In the genomic region with DNA sequence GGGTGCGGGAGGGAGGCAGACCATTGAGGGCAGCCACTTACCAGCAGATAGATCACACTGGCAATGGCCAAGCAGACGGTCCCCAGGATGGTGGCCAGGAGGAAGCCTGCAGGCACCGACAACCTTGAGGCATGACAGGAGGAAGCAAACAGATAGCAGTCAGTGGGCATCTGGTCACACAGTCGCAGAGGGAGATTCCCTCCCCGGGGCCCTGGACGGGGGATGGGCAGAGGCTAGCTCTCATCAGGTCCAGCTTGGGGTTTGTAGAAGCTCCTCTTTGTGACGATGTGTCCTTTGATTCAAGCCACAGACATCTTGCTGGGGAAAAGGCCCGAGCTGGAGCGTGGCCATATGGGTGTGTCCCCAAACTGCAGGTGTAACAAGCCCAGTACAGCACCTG, we compare ENCODE assay signal across 27 mouse cellular contexts. TPM values are rescaled to one million over a fixed set of nuclear protein-coding genes. Genes with fewer than 3 reads are reported as not detected.
DNase-seq lines count a peak whose midpoint lies in the region; ATAC-seq and TF ChIP-seq lines count a peak whose summit lies in the region.
"Had no signal": no experiment of that assay in that cellular context is flagged by ENCODE, and none has a peak within 500 bp of the region (broad histone marks: within the 10 kb centered on the region; RNA-seq: fewer than 3 reads in every experiment).

No protein-coding gene starts in this region.

- 62% methylated on average over 9 of the region's 9 CpGs for WGBS in heart, embryonic 13.5 days
- 41% methylated on average over 9 of the region's 9 CpGs for WGBS in liver, embryonic 12.5 days (ENCODE audit: insufficient replicate concordance)

- H3K4me1 ChIP-seq in heart, embryonic 13.5 days = peaks cover 12% of the 10 kb centered on the region
- peaks cover 18% of the 10 kb centered on the region for H3K4me1 ChIP-seq in liver, embryonic 12.5 days
- peaks cover 33 to 82% of the 10 kb centered on the region in 2 experiments for H3K4me1 ChIP-seq in CH12.LX (ENCODE audit: control insufficient read depth in 1 of 2, insufficient read depth in 2 of 2)
- H3K4me1 ChIP-seq: embryonic facial prominence, embryonic 10.5 days; embryonic facial prominence, embryonic 12.5 days; forebrain, embryonic 13.5 days; forebrain, embryonic 15.5 days had no signal

- TF ChIP-seq CTCF in CH12.LX (conservative IDR thresholded peaks at IDR 0.05 in 1 of 2, IDR thresholded peaks at IDR 0.05 in 1 of 2; ENCODE audit: low read depth in 2 of 2, low read length in 2 of 2) = no peak

- no peak overlapping the region for H3K4me2 ChIP-seq in heart, embryonic 13.5 days
- H3K4me2 ChIP-seq in liver, embryonic 12.5 days = no peak overlapping the region
- H3K4me2 ChIP-seq in CH12.LX (ENCODE audit: insufficient read depth, low read depth, poor library complexity, severe bottlenecking) = no peak overlapping the region
- H3K4me2 ChIP-seq: embryonic facial prominence, embryonic 12.5 days; forebrain, embryonic 13.5 days; forebrain, embryonic 15.5 days had no signal

- no peak for TF ChIP-seq POLR2A in CH12.LX (IDR thresholded peaks at IDR 0.05; ENCODE audit: low read depth, low read length)

- no peak for DNase-seq in heart, adult 8-10 months (ENCODE audit: low spot score)
- DNase-seq in liver (peak; percentile 3), CH12.LX (ENCODE audit: extremely low read depth) (peak; percentile 21), MN1 (ENCODE audit: low spot score) (peak; percentile 55)
- DNase-seq: adrenal gland, adult 2 months; adrenal gland, postnatal 10 days; adrenal gland, postnatal 25 days; cerebellum, adult 11 months; cerebellum, adult 18-20 months; cerebellum, adult 8-10 months; cerebellum, adult 9-11 months; cerebellum, postnatal 14 days; cerebellum, postnatal 36 days; forebrain, postnatal 0 days had no signal

- peaks cover 9% of the 10 kb centered on the region for H3K36me3 ChIP-seq in heart, embryonic 13.5 days
- peaks cover 12% of the 10 kb centered on the region; the same call in 1 of the 2 replicates for H3K36me3 ChIP-seq in liver, embryonic 12.5 days
- peaks cover 54 to 84% of the 10 kb centered on the region in 2 experiments for H3K36me3 ChIP-seq in CH12.LX (replicated peaks in 1 of 2; ENCODE audit: control insufficient read depth in 1 of 2, insufficient read depth in 1 of 2, low read length in 1 of 2)
- H3K36me3 ChIP-seq: embryonic facial prominence, embryonic 10.5 days; embryonic facial prominence, embryonic 12.5 days; forebrain, embryonic 15.5 days had no signal

- H3K27ac ChIP-seq in heart, embryonic 13.5 days (replicated peaks) = no peak overlapping the region
- H3K27ac ChIP-seq in liver, embryonic 12.5 days = no peak overlapping the region
- H3K27ac ChIP-seq in CH12.LX (ENCODE audit: insufficient read depth, low read depth) = no peak overlapping the region; the same call in 1 of the 2 replicates
- H3K27ac ChIP-seq: embryonic facial prominence, embryonic 10.5 days; embryonic facial prominence, embryonic 12.5 days; forebrain, embryonic 13.5 days; forebrain, embryonic 15.5 days had no signal

- H3K4me3 ChIP-seq in heart, embryonic 13.5 days = no peak overlapping the region
- H3K4me3 ChIP-seq in liver, embryonic 12.5 days = no peak overlapping the region
- H3K4me3 ChIP-seq in CH12.LX (replicated peaks in 1 of 3; ENCODE audit: low read depth in 2 of 3, low read length in 2 of 3, poor library complexity in 1 of 3) = no peak overlapping the region
- H3K4me3 ChIP-seq: embryonic facial prominence, embryonic 10.5 days; embryonic facial prominence, embryonic 12.5 days; forebrain, embryonic 13.5 days; forebrain, embryonic 15.5 days had no signal

- H3K9me3 ChIP-seq in heart, embryonic 13.5 days = no peaks in the 10 kb centered on the region
- H3K9me3 ChIP-seq in liver, embryonic 12.5 days (replicated peaks) = no peaks in the 10 kb centered on the region
- H3K9me3 ChIP-seq in CH12.LX (replicated peaks; ENCODE audit: low read length) = no peaks in the 10 kb centered on the region
- H3K9me3 ChIP-seq: embryonic facial prominence, embryonic 10.5 days; embryonic facial prominence, embryonic 12.5 days; forebrain, embryonic 13.5 days; forebrain, embryonic 15.5 days; G1E had no signal

- H3K9ac ChIP-seq in heart, embryonic 13.5 days = no peak overlapping the region
- no peak overlapping the region for H3K9ac ChIP-seq in liver, embryonic 12.5 days
- H3K9ac ChIP-seq in CH12.LX (ENCODE audit: insufficient read depth, low read depth) = no peak overlapping the region
- H3K9ac ChIP-seq: embryonic facial prominence, embryonic 12.5 days; forebrain, embryonic 13.5 days; forebrain, embryonic 15.5 days; forebrain, postnatal 0 days had no signal

- TF ChIP-seq EP300 in CH12.LX (IDR thresholded peaks at IDR 0.05; ENCODE audit: low read length) = no peak

- H3K27me3 ChIP-seq in heart, embryonic 13.5 days (replicated peaks) = no peaks in the 10 kb centered on the region
- H3K27me3 ChIP-seq in liver, embryonic 12.5 days (replicated peaks) = no peaks in the 10 kb centered on the region
- no peaks in the 10 kb centered on the region for H3K27me3 ChIP-seq in CH12.LX (replicated peaks)
- H3K27me3 ChIP-seq: embryonic facial prominence, embryonic 12.5 days; forebrain, embryonic 13.5 days; forebrain, embryonic 15.5 days had no signal

- no peak for TF ChIP-seq RAD21 in CH12.LX (IDR thresholded peaks at IDR 0.05; ENCODE audit: low read depth, low read length)

- ATAC-seq in heart, embryonic 13.5 days (ENCODE audit: extremely low read depth, insufficient number of reproducible peaks, low FRiP score, low TSS enrichment) = 0 out of 2 replicates have a peak, but pooled peaks have one; percentile 15
- ATAC-seq in liver, embryonic 12.5 days = no peak
- ATAC-seq in megakaryocyte-erythroid progenitor cell, adult 5-6 weeks (replicated peaks; ENCODE audit: low FRiP score, low TSS enrichment, poor library complexity, severe bottlenecking) = no peak
- ATAC-seq: forebrain, embryonic 13.5 days; forebrain, embryonic 15.5 days; forebrain, postnatal 0 days had no signal

- H3K79me2 ChIP-seq in CH12.LX (replicated peaks; ENCODE audit: control insufficient read depth, extremely low read depth, insufficient read depth, poor library complexity, severe bottlenecking) = peaks cover 34% of the 10 kb centered on the region

- dilution Hi-C loops in CH12.LX (cut with MboI; ENCODE audit: extremely low pct_ligation_motif_present, extremely low pct_unique_long_range_greater_than_20kb, low sequenced_read_pairs) = no loop called here

- in situ Hi-C loops in CH12.LX (cut with MboI; ENCODE audit: low pct_ligation_motif_present, low pct_unique_long_range_greater_than_20kb, low sequenced_read_pairs) = loop anchor here (25.0 kb wide), 1 partner anchor 839 kb away; the partner anchor contains the start of genes Fbxo31 and Map1lc3b

RNA-seq across cellular contexts. Expression of gene Il17c, which starts 4.3 kb away (rescaled TPM):
- not detected in 2 replicates for polyA plus RNA-seq in heart, embryonic 13.5 days (2015; fragmentation: Nextera tagmentation; extraction: Ambion mirVana)
- total RNA-seq in heart, adult 8-10 months (2022) = not detected
- not detected in 2 replicates for polyA plus RNA-seq in liver, embryonic 12.5 days (2016; fragmentation: Nextera tagmentation; extraction: Ambion mirVana)
- total RNA-seq in CH12.LX (2012; rRNA removed) (0.21 TPM in 1 of 2 replicates, not detected in the other), CH12.LX (2014; rRNA removed) (not detected in 2 replicates)
- 0.33 TPM in 1 of 2 replicates, not detected in the other for polyA plus RNA-seq in CH12.LX (2012; ENCODE audit: insufficient read length, low read depth)
- total RNA-seq in megakaryocyte-erythroid progenitor cell, adult 5-6 weeks (2014; fragmentation: Nextera tagmentation) = not detected in 2 replicates
- total RNA-seq in megakaryocyte-erythroid progenitor cell, adult 5-6 weeks (2017) = not detected in 2 replicates
- total RNA-seq: adrenal gland, adult 2 months; adrenal gland, postnatal 10 days; adrenal gland, postnatal 25 days; adrenal gland, postnatal 4 days; G1E had no signal
- polyA plus RNA-seq: embryonic facial prominence, embryonic 12.5 days; embryonic facial prominence, embryonic 14.5 days; forebrain, embryonic 11.5 days; forebrain, embryonic 13.5 days; forebrain, embryonic 15.5 days; forebrain, postnatal 0 days; G1E had no signal

RNA-seq across cellular contexts. Expression of gene Cyba, which starts 6.6 kb away (rescaled TPM):
- polyA plus RNA-seq in heart, embryonic 13.5 days (2015; fragmentation: Nextera tagmentation; extraction: Ambion mirVana) = 170 and 202 TPM in 2 replicates
- total RNA-seq in heart, adult 8-10 months (2022) = 10 to 100 TPM; 39.2 to 50.2 (median 44.5) TPM
- polyA plus RNA-seq in liver, embryonic 12.5 days (2016; fragmentation: Nextera tagmentation; extraction: Ambion mirVana) = 149 and 160 TPM in 2 replicates
- total RNA-seq in CH12.LX (2012; rRNA removed) = 978 and 1,119 TPM in 2 replicates
- total RNA-seq in CH12.LX (2014; rRNA removed) = 450 and 466 TPM in 2 replicates
- 848 and 1,050 TPM in 2 replicates for polyA plus RNA-seq in CH12.LX (2012; ENCODE audit: insufficient read length, low read depth)
- 66.0 and 69.7 TPM in 2 replicates for total RNA-seq in megakaryocyte-erythroid progenitor cell, adult 5-6 weeks (2014; fragmentation: Nextera tagmentation)
- 25.4 and 28.7 TPM in 2 replicates for total RNA-seq in megakaryocyte-erythroid progenitor cell, adult 5-6 weeks (2017)
- polyA plus RNA-seq: C2C12 had no signal

RNA-seq across cellular contexts. Expression of gene Mvd, which starts 17.1 kb away (rescaled TPM):
- polyA plus RNA-seq in heart, embryonic 13.5 days (2015; fragmentation: Nextera tagmentation; extraction: Ambion mirVana) = 19.7 and 21.8 TPM in 2 replicates
- 1 to 10 TPM; 3.9 to 5.6 (median 4.9) TPM for total RNA-seq in heart, adult 8-10 months (2022)
- polyA plus RNA-seq in liver, embryonic 12.5 days (2016; fragmentation: Nextera tagmentation; extraction: Ambion mirVana) = 29.3 and 31.4 TPM in 2 replicates
- total RNA-seq in CH12.LX (2012; rRNA removed) (42.5 and 54.0 TPM in 2 replicates), CH12.LX (2014; rRNA removed) (56.2 and 80.3 TPM in 2 replicates)
- polyA plus RNA-seq in CH12.LX (2012; ENCODE audit: insufficient read length, low read depth) = 47.3 and 50.3 TPM in 2 replicates
- total RNA-seq in megakaryocyte-erythroid progenitor cell, adult 5-6 weeks (2014; fragmentation: Nextera tagmentation) = 2.4 and 2.9 TPM in 2 replicates
- total RNA-seq in megakaryocyte-erythroid progenitor cell, adult 5-6 weeks (2017) = 0.14 and 1.8 TPM in 2 replicates

RNA-seq across cellular contexts. Expression of gene Snai3, which starts 34.4 kb away (rescaled TPM):
- 2.4 and 3.1 TPM in 2 replicates for polyA plus RNA-seq in heart, embryonic 13.5 days (2015; fragmentation: Nextera tagmentation; extraction: Ambion mirVana)
- total RNA-seq in heart, adult 8-10 months (2022) = 10 to 100 TPM in 2 of 4 experiments, 1 to 10 TPM in 2; 2.7 to 14.4 (median 8.2) TPM
- 0.18 and 0.36 TPM in 2 replicates for polyA plus RNA-seq in liver, embryonic 12.5 days (2016; fragmentation: Nextera tagmentation; extraction: Ambion mirVana)
- 0.47 and 1.0 TPM in 2 replicates for total RNA-seq in CH12.LX (2012; rRNA removed)
- 0.28 and 0.44 TPM in 2 replicates for total RNA-seq in CH12.LX (2014; rRNA removed)
- 0.19 and 0.49 TPM in 2 replicates for polyA plus RNA-seq in CH12.LX (2012; ENCODE audit: insufficient read length, low read depth)
- 2.2 TPM in 1 of 2 replicates, not detected in the other for total RNA-seq in megakaryocyte-erythroid progenitor cell, adult 5-6 weeks (2014; fragmentation: Nextera tagmentation)
- total RNA-seq in megakaryocyte-erythroid progenitor cell, adult 5-6 weeks (2017) = not detected in 2 replicates
- total RNA-seq: adrenal gland, adult 2 months; adrenal gland, postnatal 25 days; forebrain, postnatal 0 days; G1E had no signal
- polyA plus RNA-seq: brain, embryonic 14.5 days; forebrain, embryonic 11.5 days; forebrain, embryonic 15.5 days; forebrain, postnatal 0 days; G1E had no signal

RNA-seq across cellular contexts. Expression of gene Rnf166, which starts 49.7 kb away (rescaled TPM):
- 33.2 and 42.0 TPM in 2 replicates for polyA plus RNA-seq in heart, embryonic 13.5 days (2015; fragmentation: Nextera tagmentation; extraction: Ambion mirVana)
- 10 to 100 TPM; 38.4 to 68.1 (median 57.1) TPM for total RNA-seq in heart, adult 8-10 months (2022)
- polyA plus RNA-seq in liver, embryonic 12.5 days (2016; fragmentation: Nextera tagmentation; extraction: Ambion mirVana) = 16.6 and 17.3 TPM in 2 replicates
- total RNA-seq in CH12.LX (2012; rRNA removed) = 8.5 and 9.1 TPM in 2 replicates
- total RNA-seq in CH12.LX (2014; rRNA removed) = 6.5 and 7.7 TPM in 2 replicates
- 12.9 and 13.0 TPM in 2 replicates for polyA plus RNA-seq in CH12.LX (2012; ENCODE audit: insufficient read length, low read depth)
- 33.2 and 37.2 TPM in 2 replicates for total RNA-seq in megakaryocyte-erythroid progenitor cell, adult 5-6 weeks (2014; fragmentation: Nextera tagmentation)
- 23.7 and 40.2 TPM in 2 replicates for total RNA-seq in megakaryocyte-erythroid progenitor cell, adult 5-6 weeks (2017)

Comparison
In these comparisons a context has a peak if more than half of its experiments do, and no peak if none do; other contexts are left out.
1. RNA of gene Cyba, which starts 6.6 kb away (total RNA-seq): 450 to 1,119 TPM in CH12.LX; 25.4 to 69.7 TPM in megakaryocyte-erythroid progenitor cell, adult 5-6 weeks and 39.2 to 50.2 TPM in heart, adult 8-10 months; every median in the first group is over 4 times any median in the second.
2. RNA of gene Mvd, which starts 17.1 kb away (total RNA-seq): 42.5 to 80.3 TPM in CH12.LX; 3.9 to 5.6 TPM in heart, adult 8-10 months and 0.14 to 2.9 TPM in megakaryocyte-erythroid progenitor cell, adult 5-6 weeks; every median in the first group is over 4 times any median in the second.